In genomic region chr12:110086921-110087320, GRCm38 (mm10) we compare ENCODE assay signal across 21 mouse cellular contexts.
DNase-seq lines count a peak whose midpoint lies in the region; ATAC-seq and TF ChIP-seq lines count a peak whose summit lies in the region.
"Had no signal": no experiment of that assay in that cellular context is flagged by ENCODE, and none has a peak within 500 bp of the region (broad histone marks: within the 10 kb centered on the region; RNA-seq: fewer than 3 reads in every experiment).

No protein-coding gene starts in this region.

- H3K36me3 ChIP-seq in kidney, postnatal 0 days (ENCODE audit: insufficient read depth, low read length): no peaks in the 10 kb centered on the region
- no peaks in the 10 kb centered on the region for H3K36me3 ChIP-seq in kidney, embryonic 16.5 days (ENCODE audit: insufficient read depth, low read length)
- H3K36me3 ChIP-seq in hindbrain, embryonic 14.5 days (replicated peaks; ENCODE audit: control insufficient read depth, insufficient read depth): no peaks in the 10 kb centered on the region
- H3K36me3 ChIP-seq: embryonic facial prominence, embryonic 12.5 days; forebrain, embryonic 12.5 days; heart, embryonic 13.5 days had no signal

- no peak overlapping the region for H3K27ac ChIP-seq in kidney, postnatal 0 days
- H3K27ac ChIP-seq in kidney, embryonic 16.5 days (ENCODE audit: low read length): no peak overlapping the region
- H3K27ac ChIP-seq in embryonic fibroblast, embryonic 13.5 days (ENCODE audit: insufficient read depth, low read length): peak overlapping the region; percentile 90
- no peak overlapping the region for H3K27ac ChIP-seq in hindbrain, embryonic 14.5 days
- H3K27ac ChIP-seq: embryonic facial prominence, embryonic 12.5 days; forebrain, embryonic 12.5 days; heart, embryonic 13.5 days had no signal

- DNase-seq in kidney, postnatal 0 days (ENCODE audit: low spot score): peak; percentile 42
- DNase-seq in 3134 (ENCODE audit: extremely low read depth, insufficient read length, low spot score): peak; percentile 37
- DNase-seq in 3T3-L1 (ENCODE audit: low read depth, low spot score): peak; percentile 26
- no peak for DNase-seq in hindbrain, embryonic 14.5 days (ENCODE audit: low spot score)
- no peak for DNase-seq in urinary bladder, postnatal 36 days (ENCODE audit: low spot score in 2 of 2)
- DNase-seq: adrenal gland, adult 8-10 months; cerebellum, adult 11 months; cerebellum, adult 8-10 months; cerebellum, postnatal 14 days; gastrocnemius, postnatal 25 days; heart, adult 18-20 months; heart, postnatal 36 days had no signal

- no peak for TF ChIP-seq CTCF in kidney, postnatal 0 days (IDR thresholded peaks at IDR 0.05; ENCODE audit: low read depth)
- TF ChIP-seq CTCF in embryonic fibroblast, embryonic 13.5 days (IDR thresholded peaks at IDR 0.05; ENCODE audit: borderline replicate concordance, insufficient read depth, low read length): no peak

- no peak for TF ChIP-seq POLR2A in embryonic fibroblast, embryonic 13.5 days (IDR thresholded peaks at IDR 0.05; ENCODE audit: low read depth, low read length)

- no peak overlapping the region for H3K4me3 ChIP-seq in kidney, postnatal 0 days (replicated peaks; ENCODE audit: low read depth, low read length)
- no peak overlapping the region for H3K4me3 ChIP-seq in kidney, embryonic 16.5 days (ENCODE audit: low read length)
- no peak overlapping the region for H3K4me3 ChIP-seq in embryonic fibroblast, embryonic 13.5 days (ENCODE audit: insufficient read depth, low read length)
- no peak overlapping the region for H3K4me3 ChIP-seq in hindbrain, embryonic 14.5 days (replicated peaks; ENCODE audit: low read length)
- H3K4me3 ChIP-seq: embryonic facial prominence, embryonic 12.5 days; forebrain, embryonic 12.5 days; heart, embryonic 13.5 days had no signal

- ATAC-seq in kidney, postnatal 0 days (replicated peaks; ENCODE audit: low FRiP score, low read depth): no peak
- ATAC-seq in kidney, embryonic 16.5 days (ENCODE audit: low FRiP score, low TSS enrichment): no peak
- no peak for ATAC-seq in hindbrain, embryonic 14.5 days (ENCODE audit: low FRiP score)
- ATAC-seq: forebrain, embryonic 16.5 days; hindbrain, embryonic 16.5 days; inflammation-experienced regulatory T-cells, adult 6 months; intestine, postnatal 0 days had no signal

- no peaks in the 10 kb centered on the region for H3K27me3 ChIP-seq in kidney, postnatal 0 days (ENCODE audit: insufficient read depth, low read length)
- no peaks in the 10 kb centered on the region for H3K27me3 ChIP-seq in kidney, embryonic 16.5 days (ENCODE audit: insufficient read depth, low read length)
- H3K27me3 ChIP-seq in hindbrain, embryonic 14.5 days (ENCODE audit: control insufficient read depth, insufficient read depth, low read length): no peaks in the 10 kb centered on the region
- H3K27me3 ChIP-seq: embryonic facial prominence, embryonic 12.5 days; forebrain, embryonic 12.5 days had no signal

- no peak overlapping the region for H3K9ac ChIP-seq in kidney, postnatal 0 days (ENCODE audit: low read depth, low read length)
- H3K9ac ChIP-seq in kidney, embryonic 16.5 days (replicated peaks; ENCODE audit: low read length): no peak overlapping the region
- H3K9ac ChIP-seq in hindbrain, embryonic 14.5 days: no peak overlapping the region
- H3K9ac ChIP-seq: embryonic facial prominence, embryonic 12.5 days; forebrain, embryonic 12.5 days; heart, embryonic 13.5 days had no signal

- H3K4me2 ChIP-seq in kidney, postnatal 0 days (ENCODE audit: low read length): no peak overlapping the region
- H3K4me2 ChIP-seq in kidney, embryonic 16.5 days (replicated peaks; ENCODE audit: low read depth, low read length): no peak overlapping the region
- H3K4me2 ChIP-seq in hindbrain, embryonic 14.5 days (replicated peaks): no peak overlapping the region
- H3K4me2 ChIP-seq: embryonic facial prominence, embryonic 12.5 days; forebrain, embryonic 12.5 days; heart, embryonic 13.5 days had no signal

- no peaks in the 10 kb centered on the region for H3K9me3 ChIP-seq in kidney, postnatal 0 days (replicated peaks; ENCODE audit: low read length)
- no peaks in the 10 kb centered on the region for H3K9me3 ChIP-seq in kidney, embryonic 16.5 days (ENCODE audit: low read length)
- H3K9me3 ChIP-seq in hindbrain, embryonic 14.5 days (ENCODE audit: control insufficient read depth, low read length): 0 out of 2 replicates have a peak, but pooled peaks cover 2% of the 10 kb centered on the region
- H3K9me3 ChIP-seq: embryonic facial prominence, embryonic 12.5 days; forebrain, embryonic 12.5 days; heart, embryonic 13.5 days had no signal

- H3K4me1 ChIP-seq in kidney, postnatal 0 days (replicated peaks; ENCODE audit: insufficient read depth, low read length): peaks cover 8% of the 10 kb centered on the region; the same call in 1 of the 2 replicates
- H3K4me1 ChIP-seq in kidney, embryonic 16.5 days (ENCODE audit: insufficient read depth, low read length): peaks cover 16% of the 10 kb centered on the region
- peaks cover 10% of the 10 kb centered on the region for H3K4me1 ChIP-seq in embryonic fibroblast, embryonic 13.5 days (ENCODE audit: control insufficient read depth, insufficient read depth, low read length)
- H3K4me1 ChIP-seq in hindbrain, embryonic 14.5 days (replicated peaks; ENCODE audit: control insufficient read depth, insufficient read depth, low read length): no peaks in the 10 kb centered on the region
- H3K4me1 ChIP-seq: forebrain, embryonic 12.5 days; heart, embryonic 13.5 days had no signal

- 53% methylated on average over 2 of the region's 2 CpGs for WGBS in kidney, postnatal 0 days
- 69% methylated on average over 2 of the region's 2 CpGs for WGBS in kidney, embryonic 16.5 days
- 92% methylated on average over 2 of the region's 2 CpGs for WGBS in hindbrain, embryonic 14.5 days

Comparison
In these comparisons a context has a peak if more than half of its experiments do, and no peak if none do; other contexts are left out.
1. DNase-seq: peak in kidney, postnatal 0 days (single experiment), 3134 (single experiment) and 3T3-L1 (single experiment); none in hindbrain, embryonic 14.5 days (single experiment) and urinary bladder, postnatal 36 days (0 of 2).